Mouse (Mus musculus): ENCODE results near the gene 4930412O13Rik.

The 4930412O13Rik gene

DNA sequence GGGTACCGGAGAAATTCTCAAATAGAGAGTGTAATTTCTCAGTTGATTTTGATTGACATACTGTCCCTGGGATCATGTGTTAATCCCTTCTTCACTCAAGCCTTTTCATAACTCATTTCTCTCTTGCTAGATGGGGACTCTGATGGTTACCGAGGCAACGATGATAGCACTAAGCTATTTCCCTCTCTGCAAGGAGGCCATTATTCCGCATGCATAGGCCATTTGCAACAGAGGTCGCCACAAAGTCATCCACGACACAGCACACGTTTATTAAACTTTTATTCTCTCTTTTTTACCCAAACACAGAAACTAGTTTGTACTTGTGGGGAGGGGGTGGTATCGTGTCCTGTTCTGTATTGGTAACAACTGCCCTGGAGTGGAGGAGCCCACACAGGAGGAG lies 16.8 kb downstream of the 4930412O13Rik start:
- no peak for DNase-seq (ENCODE audit: low spot score)

DNA sequence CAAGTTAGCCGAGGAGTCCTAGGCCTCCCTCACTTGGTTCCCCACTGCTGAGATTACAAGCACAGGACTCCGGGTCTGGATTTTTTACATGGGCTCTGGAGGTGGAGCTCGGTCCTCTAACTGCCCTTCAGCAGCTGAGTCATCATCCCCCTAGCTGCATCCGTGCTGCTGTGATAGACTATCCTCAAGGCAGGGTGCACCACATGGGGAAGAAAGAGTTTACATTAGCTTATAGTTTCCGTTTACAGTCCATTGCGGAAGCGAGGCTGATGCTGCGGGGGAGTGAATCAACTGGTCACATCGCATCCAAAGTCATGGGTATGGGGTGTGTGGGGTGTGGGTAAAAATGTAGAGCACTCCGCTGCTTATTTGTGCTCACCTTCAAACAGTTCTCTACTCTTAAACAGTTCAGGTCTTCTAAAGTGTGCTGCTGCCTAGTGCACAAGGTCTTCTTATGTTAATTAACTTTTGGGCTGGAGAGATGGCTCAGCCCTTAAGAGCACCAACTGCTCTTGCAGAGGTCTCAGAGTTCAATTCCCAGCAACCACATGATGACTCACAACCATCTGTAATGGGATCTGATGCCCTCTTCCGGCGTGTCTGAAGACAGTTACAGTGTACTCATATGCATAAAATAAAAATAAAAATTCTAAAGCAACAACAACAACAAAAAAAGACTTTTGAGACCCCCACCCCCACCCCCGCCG lies 23.0 kb downstream of the 4930412O13Rik start:
- DNase-seq (ENCODE audit: low spot score) = no peak

DNA sequence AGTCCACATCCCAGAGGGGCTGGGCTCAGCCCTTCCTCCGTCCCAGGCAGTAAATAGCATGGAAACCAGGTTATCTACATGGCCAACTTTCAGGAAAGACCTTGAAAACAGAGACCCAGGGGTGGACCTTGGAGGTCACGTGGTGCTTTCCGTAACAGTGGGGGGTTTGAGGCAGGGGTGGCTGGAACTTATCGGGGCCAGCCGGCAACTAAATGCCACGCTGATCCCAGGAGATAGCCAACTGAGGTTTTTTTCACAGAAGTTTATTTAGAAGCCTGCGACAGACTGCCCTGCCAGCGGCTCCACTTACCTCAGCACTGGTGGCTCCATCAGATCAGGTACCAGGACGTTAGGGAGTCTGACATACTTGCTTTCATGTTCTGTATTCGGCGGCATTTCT lies 24.9 kb downstream of the 4930412O13Rik start:
- DNase-seq (ENCODE audit: low spot score) = no peak

DNA sequence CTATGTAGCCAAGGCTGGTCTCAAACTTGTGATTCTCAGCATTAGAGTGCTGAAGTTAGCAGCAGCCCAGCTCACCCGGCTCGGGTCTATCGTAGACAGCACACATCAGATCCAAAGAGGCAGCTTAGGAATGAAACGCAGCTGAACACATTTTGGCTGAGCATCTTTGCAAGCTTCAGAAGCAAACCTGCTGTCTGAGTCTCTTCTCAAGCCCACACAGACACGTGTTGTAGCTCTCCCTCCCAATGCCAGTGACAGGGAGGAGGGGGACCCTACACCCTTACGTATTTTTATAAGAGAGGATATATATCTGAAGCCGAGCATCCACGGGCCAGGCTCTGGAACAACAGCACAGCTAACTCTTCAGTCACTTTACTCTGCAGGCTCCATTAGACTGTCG lies 36.5 kb downstream of the 4930412O13Rik start:
- no peak for DNase-seq (ENCODE audit: low spot score)

DNA sequence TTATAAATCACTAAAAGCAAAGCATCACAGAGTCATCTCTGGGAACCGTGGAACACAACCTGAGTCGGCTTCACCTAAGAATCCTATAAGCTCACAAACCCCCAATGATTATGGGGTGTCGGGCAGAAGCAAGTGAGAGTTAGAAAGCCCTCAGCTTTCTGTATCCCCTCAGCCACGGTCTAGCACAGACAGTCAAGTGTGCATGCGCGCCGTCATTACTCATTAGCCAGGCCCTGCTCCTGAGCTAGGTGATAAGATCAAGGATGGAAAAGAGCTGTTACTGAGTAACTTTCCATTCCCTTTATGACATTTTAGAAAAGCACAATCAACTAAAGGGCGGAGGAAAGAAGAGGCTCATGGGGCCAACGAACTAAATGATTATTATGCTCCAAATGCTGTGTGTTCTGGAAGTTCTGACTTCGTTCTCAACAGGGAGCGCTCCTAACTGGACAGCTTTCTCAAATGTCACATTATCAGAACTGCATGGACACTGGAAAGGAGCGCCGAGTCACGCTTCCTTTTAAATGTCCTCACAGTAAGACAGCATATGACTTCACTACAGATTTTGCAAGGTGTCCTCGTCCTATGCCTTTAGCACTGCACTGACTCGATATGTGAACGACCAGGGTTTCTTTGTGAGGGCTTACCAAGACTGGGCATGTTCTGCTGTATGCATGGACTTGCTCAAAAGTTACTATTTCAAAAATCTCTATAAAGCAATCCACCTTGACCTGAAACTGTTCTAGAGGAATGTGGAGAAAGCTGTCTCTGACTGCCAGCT lies 37.8 kb downstream of the 4930412O13Rik start:
- no peak for DNase-seq (ENCODE audit: low spot score)

DNA sequence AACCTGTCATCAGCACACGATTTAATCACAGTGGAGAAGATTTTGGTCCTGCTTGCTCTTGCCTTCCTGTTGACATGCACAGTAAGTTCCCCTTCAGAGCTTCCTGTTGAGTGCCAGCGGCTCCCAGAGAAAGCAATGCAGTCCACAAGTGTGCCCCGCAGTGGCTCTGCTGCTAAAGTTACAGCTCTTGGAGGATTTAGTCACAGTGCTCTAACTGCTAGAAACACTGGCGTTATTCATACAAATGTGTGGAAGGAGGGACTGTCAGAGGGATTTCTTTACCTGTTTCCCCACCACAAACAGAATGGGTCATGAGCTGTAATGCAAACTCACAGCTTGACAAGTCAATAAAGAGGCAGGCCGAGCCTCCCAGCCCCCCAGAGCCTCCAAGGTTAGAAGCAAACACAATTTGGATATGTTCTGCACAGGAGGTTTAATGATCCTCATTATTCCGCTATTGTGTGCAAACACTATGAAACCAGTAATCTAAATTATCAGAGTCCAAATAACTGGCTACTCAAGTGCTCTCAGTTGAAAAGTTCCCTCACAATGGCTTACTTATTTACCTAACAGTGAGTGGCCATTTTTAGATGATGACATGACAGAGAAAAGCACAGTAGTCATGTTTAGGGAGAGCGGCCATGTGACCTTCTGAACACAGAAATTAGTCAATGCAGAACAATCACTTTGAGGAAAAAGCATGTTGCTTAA lies 45.3 kb downstream of the 4930412O13Rik start:
- DNase-seq (ENCODE audit: low spot score) = no peak

DNA sequence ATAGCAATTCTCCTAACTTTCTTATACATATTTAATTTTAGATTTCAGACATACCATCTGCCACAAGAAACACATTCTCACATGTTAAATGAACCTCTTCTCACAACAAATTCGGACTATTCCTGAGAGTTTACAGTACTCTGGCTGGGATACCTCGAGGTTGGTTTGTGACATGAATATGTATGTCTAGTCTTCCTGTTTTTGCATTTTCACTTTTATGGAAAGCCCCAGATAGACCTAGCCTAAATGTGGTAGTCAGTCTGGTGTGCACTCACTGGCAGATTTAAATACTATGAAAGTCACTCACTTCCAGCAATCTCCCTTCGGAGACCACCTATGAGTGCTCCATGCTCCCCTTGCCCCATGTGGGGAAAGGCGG lies 45.8 kb downstream of the 4930412O13Rik start:
- DNase-seq (ENCODE audit: low spot score) = no peak

Measured in testis, postnatal 14 days (tissue).